Mouse (Mus musculus): ENCODE measurements around the gene Asic2. TPM values are rescaled to one million over a fixed set of nuclear protein-coding genes. Genes with fewer than 3 reads are reported as not detected.

Asic2 gene
- polyA plus RNA-seq, 1 experiment from 2014 or later = 16.2 TPM

DNA sequence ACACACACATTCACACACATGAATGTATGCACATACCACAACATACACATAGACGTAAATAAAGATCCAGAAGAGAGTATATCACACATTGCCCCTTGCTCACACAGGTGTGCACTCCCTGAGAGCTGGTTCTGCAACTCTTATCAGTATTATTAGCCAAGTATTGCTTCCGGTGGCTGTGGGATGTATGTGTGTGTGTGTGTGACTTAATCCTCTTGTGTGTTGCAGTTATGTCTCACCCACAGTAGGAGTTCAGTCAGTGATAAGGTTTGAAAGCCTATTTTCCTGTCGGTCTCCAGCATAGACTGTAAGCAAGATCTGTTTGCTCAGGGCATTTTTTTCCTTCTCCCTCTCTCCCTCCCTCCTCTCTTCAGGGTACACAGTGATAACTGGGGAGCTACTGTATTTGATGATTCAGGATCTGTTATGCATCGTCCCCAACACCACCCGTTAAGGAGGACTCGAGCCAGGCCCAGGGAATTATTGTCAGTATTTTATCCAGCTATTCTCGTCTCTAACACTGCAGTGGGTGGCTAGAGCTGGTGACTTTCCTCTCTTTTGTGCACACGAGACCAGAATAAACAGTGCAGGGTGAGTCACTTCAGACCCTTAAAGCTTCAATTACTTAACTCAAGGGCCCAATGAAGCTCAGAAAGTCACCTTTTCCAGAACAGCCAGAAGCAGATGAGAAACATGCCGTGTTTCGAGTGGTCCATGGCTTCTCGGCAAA is 888.0 kb downstream of the Asic2 start:
- no peak for ATAC-seq
- H3K4me2 ChIP-seq (ENCODE audit: low read length) = no peak overlapping the region
- H3K4me1 ChIP-seq (ENCODE audit: control insufficient read depth, insufficient read depth, low read length) = no peaks in the 10 kb centered on the region
- no peaks in the 10 kb centered on the region for H3K27me3 ChIP-seq (ENCODE audit: control insufficient read depth, insufficient read depth, low read depth, low read length)
- no peak overlapping the region for H3K4me3 ChIP-seq (ENCODE audit: low read depth, low read length)
- no peak overlapping the region for H3K27ac ChIP-seq (ENCODE audit: low read length)
- H3K36me3 ChIP-seq (ENCODE audit: control insufficient read depth, insufficient read depth, low read length) = no peaks in the 10 kb centered on the region
- H3K9ac ChIP-seq (ENCODE audit: low read depth, low read length) = no peak overlapping the region
- no peaks in the 10 kb centered on the region for H3K9me3 ChIP-seq (replicated peaks; ENCODE audit: control insufficient read depth, low read length, poor library complexity, severe bottlenecking)
- WGBS = 57% methylated on average over 11 of the region's 11 CpGs

- ATAC-seq = no peak
- Histone ChIP-seq H3K27ac (ENCODE audit: low read length) (no peak overlapping the region), H3K36me3 (ENCODE audit: control insufficient read depth, insufficient read depth, low read length) (no peaks in the 10 kb centered on the region), H3K4me2 (ENCODE audit: low read length) (no peak overlapping the region), H3K9me3 (replicated peaks; ENCODE audit: control insufficient read depth, low read length, poor library complexity, severe bottlenecking) (no peaks in the 10 kb centered on the region), H3K4me1 (ENCODE audit: control insufficient read depth, insufficient read depth, low read length) (no peaks in the 10 kb centered on the region), H3K9ac (ENCODE audit: low read depth, low read length) (no peak overlapping the region), H3K27me3 (ENCODE audit: control insufficient read depth, insufficient read depth, low read depth, low read length) (no peaks in the 10 kb centered on the region), H3K4me3 (ENCODE audit: low read depth, low read length) (no peak overlapping the region)
- 66% methylated on average over 3 of the region's 3 CpGs for WGBS
These were observed 889.0 kb downstream of the Asic2 start for GRCm38 (mm10) chr11:81079237-81079636.

DNA sequence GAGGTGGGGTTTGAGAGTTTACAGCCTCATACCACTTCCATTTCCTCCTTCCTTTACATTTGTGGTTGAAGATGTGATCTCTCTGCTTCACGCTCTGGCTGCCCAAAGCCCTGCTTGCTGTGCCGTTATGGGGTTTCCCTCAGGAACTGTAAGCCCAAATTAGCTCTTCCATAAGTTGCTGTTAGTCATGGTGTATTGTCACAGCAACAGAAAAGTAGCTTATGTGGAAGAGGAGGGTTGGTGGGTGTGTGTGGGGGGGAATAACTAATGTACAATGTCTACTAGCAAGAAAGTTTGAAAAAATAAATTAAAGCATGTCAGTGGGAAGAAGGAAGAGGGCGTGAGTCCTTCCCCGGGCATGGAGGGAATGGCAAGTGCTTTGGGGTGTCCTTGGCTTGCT is 896.4 kb downstream of the Asic2 start:
- Histone ChIP-seq H3K27me3 (ENCODE audit: control insufficient read depth, insufficient read depth, low read depth, low read length) (no peaks in the 10 kb centered on the region), H3K4me3 (ENCODE audit: low read depth, low read length) (no peak overlapping the region), H3K4me1 (ENCODE audit: control insufficient read depth, insufficient read depth, low read length) (no peaks in the 10 kb centered on the region), H3K9me3 (replicated peaks; ENCODE audit: control insufficient read depth, low read length, poor library complexity, severe bottlenecking) (no peaks in the 10 kb centered on the region), H3K36me3 (ENCODE audit: control insufficient read depth, insufficient read depth, low read length) (no peaks in the 10 kb centered on the region), H3K27ac (ENCODE audit: low read length) (no peak overlapping the region), H3K9ac (ENCODE audit: low read depth, low read length) (no peak overlapping the region), H3K4me2 (ENCODE audit: low read length) (no peak overlapping the region)
- ATAC-seq = no peak
- 79% methylated on average over 4 of the region's 4 CpGs for WGBS

GRCm38 (mm10) chr11:81065386-81065785 is 902.9 kb downstream of the Asic2 start:
- no peak overlapping the region for H3K9ac ChIP-seq (ENCODE audit: low read depth, low read length)
- H3K4me2 ChIP-seq (ENCODE audit: low read length) = no peak overlapping the region
- no peak overlapping the region for H3K27ac ChIP-seq (ENCODE audit: low read length)
- ATAC-seq = no peak
- H3K27me3 ChIP-seq (ENCODE audit: control insufficient read depth, insufficient read depth, low read depth, low read length) = no peaks in the 10 kb centered on the region
- no peaks in the 10 kb centered on the region for H3K9me3 ChIP-seq (replicated peaks; ENCODE audit: control insufficient read depth, low read length, poor library complexity, severe bottlenecking)
- no peaks in the 10 kb centered on the region for H3K36me3 ChIP-seq (ENCODE audit: control insufficient read depth, insufficient read depth, low read length)
- H3K4me3 ChIP-seq (ENCODE audit: low read depth, low read length) = no peak overlapping the region
- WGBS = 88% methylated on average over 11 of the region's 11 CpGs
- no peaks in the 10 kb centered on the region for H3K4me1 ChIP-seq (ENCODE audit: control insufficient read depth, insufficient read depth, low read length)

GRCm38 (mm10) chr11:81064006-81064405 is 904.3 kb downstream of the Asic2 start:
- H3K4me1 ChIP-seq (ENCODE audit: control insufficient read depth, insufficient read depth, low read length) = no peaks in the 10 kb centered on the region
- no peaks in the 10 kb centered on the region for H3K36me3 ChIP-seq (ENCODE audit: control insufficient read depth, insufficient read depth, low read length)
- 78% methylated on average over 2 of the region's 2 CpGs for WGBS
- H3K4me2 ChIP-seq (ENCODE audit: low read length) = no peak overlapping the region
- ATAC-seq = no peak
- no peak overlapping the region for H3K4me3 ChIP-seq (ENCODE audit: low read depth, low read length)
- H3K9me3 ChIP-seq (replicated peaks; ENCODE audit: control insufficient read depth, low read length, poor library complexity, severe bottlenecking) = no peaks in the 10 kb centered on the region
- no peaks in the 10 kb centered on the region for H3K27me3 ChIP-seq (ENCODE audit: control insufficient read depth, insufficient read depth, low read depth, low read length)
- no peak overlapping the region for H3K9ac ChIP-seq (ENCODE audit: low read depth, low read length)
- no peak overlapping the region for H3K27ac ChIP-seq (ENCODE audit: low read length)

DNA sequence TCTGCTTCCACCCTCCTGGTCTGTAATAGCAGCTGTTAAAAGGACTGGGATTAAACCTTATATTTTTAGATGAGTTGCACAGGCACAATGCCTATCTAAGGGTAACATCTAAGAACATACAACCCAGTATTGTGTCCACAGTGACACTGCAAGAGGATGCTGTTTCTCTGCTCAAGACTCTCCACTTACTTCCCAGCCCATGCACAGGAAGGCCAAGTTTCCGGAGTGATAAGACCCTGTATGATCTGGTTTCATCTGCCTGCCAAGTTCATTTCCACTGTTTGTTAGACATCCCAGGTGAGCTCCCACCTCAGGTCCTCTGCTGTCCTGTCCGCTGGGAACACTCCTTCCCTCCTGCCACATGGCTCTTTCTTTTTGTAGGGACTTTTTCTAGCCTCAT is 908.2 kb downstream of the Asic2 start:
- no peak for ATAC-seq
- 97% methylated on average over 2 of the region's 2 CpGs for WGBS
- H3K27ac ChIP-seq (ENCODE audit: low read length) = no peak overlapping the region

DNA sequence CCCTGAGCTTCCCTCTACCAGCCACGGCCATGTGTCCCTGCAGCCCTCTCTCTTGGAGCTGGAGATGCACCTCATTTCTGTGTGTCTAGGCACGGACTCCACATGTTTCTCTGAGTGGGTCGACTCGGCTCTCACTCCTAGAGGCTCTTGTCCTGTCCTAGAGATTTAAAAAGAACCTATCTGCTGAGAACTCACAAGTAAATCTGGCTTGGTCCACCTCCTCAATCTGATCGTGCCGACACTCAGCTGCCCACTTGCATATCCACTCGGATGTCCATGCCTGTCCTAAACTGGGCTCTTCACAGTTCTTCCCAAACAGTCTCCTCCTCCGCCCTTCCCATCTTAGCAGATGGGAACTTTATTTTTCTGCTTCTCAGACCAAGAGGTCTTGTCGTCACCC is 908.7 kb downstream of the Asic2 start:
- Histone ChIP-seq H3K9ac (ENCODE audit: low read depth, low read length) (no peak overlapping the region), H3K4me3 (ENCODE audit: low read depth, low read length) (no peak overlapping the region), H3K4me2 (ENCODE audit: low read length) (no peak overlapping the region), H3K4me1 (ENCODE audit: control insufficient read depth, insufficient read depth, low read length) (peaks cover 10% of the 10 kb centered on the region), H3K9me3 (replicated peaks; ENCODE audit: control insufficient read depth, low read length, poor library complexity, severe bottlenecking) (no peaks in the 10 kb centered on the region), H3K36me3 (ENCODE audit: control insufficient read depth, insufficient read depth, low read length) (no peaks in the 10 kb centered on the region), H3K27me3 (ENCODE audit: control insufficient read depth, insufficient read depth, low read depth, low read length) (no peaks in the 10 kb centered on the region), H3K27ac (ENCODE audit: low read length) (no peak overlapping the region)
- no peak for ATAC-seq
- WGBS = 88% methylated on average over 9 of the region's 9 CpGs

More for the DNA sequence above, 908.2 kb downstream of the Asic2 start:
- Histone ChIP-seq H3K4me1 (ENCODE audit: control insufficient read depth, insufficient read depth, low read length) (peaks cover 10% of the 10 kb centered on the region), H3K4me3 (ENCODE audit: low read depth, low read length) (no peak overlapping the region), H3K27me3 (ENCODE audit: control insufficient read depth, insufficient read depth, low read depth, low read length) (no peaks in the 10 kb centered on the region), H3K36me3 (ENCODE audit: control insufficient read depth, insufficient read depth, low read length) (no peaks in the 10 kb centered on the region), H3K9me3 (replicated peaks; ENCODE audit: control insufficient read depth, low read length, poor library complexity, severe bottlenecking) (no peaks in the 10 kb centered on the region), H3K4me2 (ENCODE audit: low read length) (no peak overlapping the region), H3K9ac (ENCODE audit: low read depth, low read length) (no peak overlapping the region)

DNA sequence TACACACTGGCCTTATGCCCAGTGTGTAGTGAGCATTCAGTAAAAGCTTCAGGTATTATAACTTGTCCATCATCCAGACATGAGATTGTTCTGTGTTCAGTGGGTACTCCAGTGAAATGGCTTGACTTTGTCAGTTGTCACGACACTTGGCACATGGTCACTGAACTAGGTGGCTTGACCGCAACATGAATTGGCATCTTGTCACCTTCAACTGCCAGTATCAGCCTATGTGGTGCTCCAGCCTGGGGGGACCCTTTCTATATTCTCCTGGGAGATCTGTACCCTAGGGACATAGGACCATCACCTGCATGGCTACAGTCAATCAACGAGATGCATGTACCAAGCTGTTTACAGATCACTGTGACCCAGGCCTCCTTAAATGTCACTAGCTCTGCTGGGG is 910.8 kb downstream of the Asic2 start:
- H3K9ac ChIP-seq (ENCODE audit: low read depth, low read length) = no peak overlapping the region
- H3K4me3 ChIP-seq (ENCODE audit: low read depth, low read length) = no peak overlapping the region
- H3K4me1 ChIP-seq (ENCODE audit: control insufficient read depth, insufficient read depth, low read length) = peaks cover 10% of the 10 kb centered on the region
- H3K27ac ChIP-seq (ENCODE audit: low read length) = no peak overlapping the region
- H3K36me3 ChIP-seq (ENCODE audit: control insufficient read depth, insufficient read depth, low read length) = no peaks in the 10 kb centered on the region
- WGBS = 89% methylated on average over 3 of the region's 3 CpGs
- no peaks in the 10 kb centered on the region for H3K27me3 ChIP-seq (ENCODE audit: control insufficient read depth, insufficient read depth, low read depth, low read length)
- no peak overlapping the region for H3K4me2 ChIP-seq (ENCODE audit: low read length)
- H3K9me3 ChIP-seq (replicated peaks; ENCODE audit: control insufficient read depth, low read length, poor library complexity, severe bottlenecking) = no peaks in the 10 kb centered on the region
- ATAC-seq = no peak

DNA sequence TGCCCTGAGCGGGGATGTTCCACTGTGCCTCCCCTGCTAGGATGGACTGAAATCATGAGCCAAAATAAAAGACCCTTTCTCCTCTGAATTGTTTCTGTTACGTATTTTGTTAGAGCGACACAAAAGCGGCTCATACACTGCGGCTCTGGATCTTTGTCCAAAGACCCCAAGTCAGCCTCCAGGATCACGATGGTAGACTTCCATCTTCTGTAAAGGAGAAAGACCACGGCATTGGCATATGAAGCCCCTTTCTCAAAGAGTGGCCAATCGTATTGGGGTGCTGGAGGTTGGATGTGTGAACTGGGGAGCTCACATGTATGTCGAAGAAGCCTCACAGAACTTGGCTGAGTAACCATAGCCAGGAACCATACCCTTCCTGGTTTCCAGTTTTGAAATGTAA is 911.5 kb downstream of the Asic2 start:
- Histone ChIP-seq H3K9ac (ENCODE audit: low read depth, low read length) (no peak overlapping the region), H3K4me1 (ENCODE audit: control insufficient read depth, insufficient read depth, low read length) (peaks cover 10% of the 10 kb centered on the region), H3K4me2 (ENCODE audit: low read length) (no peak overlapping the region), H3K4me3 (ENCODE audit: low read depth, low read length) (no peak overlapping the region), H3K27ac (ENCODE audit: low read length) (no peak overlapping the region), H3K36me3 (ENCODE audit: control insufficient read depth, insufficient read depth, low read length) (no peaks in the 10 kb centered on the region), H3K9me3 (replicated peaks; ENCODE audit: control insufficient read depth, low read length, poor library complexity, severe bottlenecking) (no peaks in the 10 kb centered on the region), H3K27me3 (ENCODE audit: control insufficient read depth, insufficient read depth, low read depth, low read length) (no peaks in the 10 kb centered on the region)
- no peak for ATAC-seq
- 96% methylated on average over 9 of the region's 9 CpGs for WGBS
